Mouse (Mus musculus): Measurements from ENCODE around the gene Vps13d. TPM values are rescaled to one million over a fixed set of nuclear protein-coding genes. Genes with fewer than 3 reads are reported as not detected.

Gene Vps13d
- polyA plus RNA-seq, 1 experiment from 2014 or later: 8.5 TPM

GRCm38 (mm10) chr4:145017745-145018144 is 177.1 kb downstream of the Vps13d start:
- TF ChIP-seq CTCF (IDR thresholded peaks at IDR 0.05; ENCODE audit: low read depth): no peak

DNA sequence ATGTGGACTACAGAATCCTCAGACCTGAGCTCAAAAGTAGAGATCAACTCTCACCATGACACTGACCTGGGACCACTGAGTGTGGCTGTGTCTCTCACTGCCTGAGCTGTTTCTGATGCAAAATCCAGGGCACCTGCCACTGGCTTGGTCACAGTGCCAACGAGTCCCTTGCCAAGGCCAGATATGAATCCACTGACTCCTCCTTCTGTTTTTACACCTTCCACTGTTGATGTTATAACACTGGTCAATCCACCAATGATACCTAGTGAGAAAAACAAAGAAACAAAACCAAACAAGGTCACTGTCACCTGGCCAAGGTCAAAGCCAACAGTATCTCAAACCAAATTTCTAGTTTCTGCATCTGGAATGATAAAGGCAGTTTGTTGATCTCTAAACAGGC is 178.1 kb downstream of the Vps13d start:
- no peak overlapping the region for H3K4me3 ChIP-seq (ENCODE audit: low read depth, low read length)
- no peak overlapping the region for H3K27ac ChIP-seq (ENCODE audit: low read depth)
- H3K4me1 ChIP-seq (ENCODE audit: insufficient read depth): peaks cover 7% of the 10 kb centered on the region; the same call in 1 of the 2 replicates
- no peak overlapping the region for H3K9ac ChIP-seq
- no peaks in the 10 kb centered on the region for H3K9me3 ChIP-seq (ENCODE audit: low read depth, low read length)
- 86% methylated on average over 1 of the region's 1 CpGs for WGBS
- peaks cover 17% of the 10 kb centered on the region for H3K36me3 ChIP-seq (ENCODE audit: insufficient read depth)
- no peaks in the 10 kb centered on the region for H3K27me3 ChIP-seq (ENCODE audit: insufficient read depth, low read length)
- no peak for DNase-seq
- H3K4me2 ChIP-seq: no peak overlapping the region
- no peak for TF ChIP-seq CTCF (IDR thresholded peaks at IDR 0.05; ENCODE audit: low read depth)
- no peak for ATAC-seq (ENCODE audit: insufficient read depth)

More at GRCm38 (mm10) chr4:145017745-145018144, 177.1 kb downstream of the Vps13d start:
- Histone ChIP-seq H3K4me3 (ENCODE audit: low read depth, low read length) (no peak overlapping the region), H3K4me1 (ENCODE audit: insufficient read depth) (peaks cover 7% of the 10 kb centered on the region; the same call in 1 of the 2 replicates), H3K27me3 (ENCODE audit: insufficient read depth, low read length) (no peaks in the 10 kb centered on the region), H3K4me2 (no peak overlapping the region), H3K9me3 (ENCODE audit: low read depth, low read length) (no peaks in the 10 kb centered on the region), H3K9ac (no peak overlapping the region), H3K27ac (ENCODE audit: low read depth) (no peak overlapping the region), H3K36me3 (ENCODE audit: insufficient read depth) (peaks cover 17% of the 10 kb centered on the region)
- WGBS: 45% methylated on average over 2 of the region's 2 CpGs
- DNase-seq (peak; percentile 69), ATAC-seq (ENCODE audit: insufficient read depth) (peak; percentile 59)

DNA sequence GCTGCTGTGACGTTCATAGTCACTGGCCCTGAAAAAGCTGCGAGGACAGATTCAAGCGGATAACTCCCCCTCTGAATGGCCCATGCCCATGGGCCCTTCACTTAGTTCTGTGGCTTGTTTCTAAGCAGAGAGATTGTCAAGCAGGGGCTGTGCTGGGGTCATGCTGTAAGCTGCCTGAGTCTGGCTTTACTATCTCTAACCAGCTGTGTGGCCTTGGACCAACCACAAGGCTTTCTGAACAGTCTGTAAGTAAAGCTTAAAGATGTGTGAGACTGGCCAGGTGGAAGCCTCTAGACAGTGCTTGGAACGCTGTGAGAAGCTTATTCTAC is 180.2 kb downstream of the Vps13d start:
- WGBS: 73% methylated on average over 4 of the region's 4 CpGs
- no peak overlapping the region for H3K9ac ChIP-seq
- TF ChIP-seq CTCF (IDR thresholded peaks at IDR 0.05; ENCODE audit: low read depth): no peak
- 0 out of 2 replicates have a peak overlapping the region, but pooled peaks have one; percentile 26 for H3K27ac ChIP-seq (ENCODE audit: low read depth)
- H3K4me3 ChIP-seq (ENCODE audit: low read depth, low read length): no peak overlapping the region
- H3K27me3 ChIP-seq (ENCODE audit: insufficient read depth, low read length): no peaks in the 10 kb centered on the region
- peaks cover 16% of the 10 kb centered on the region for H3K4me1 ChIP-seq (ENCODE audit: insufficient read depth)
- DNase-seq (no peak), ATAC-seq (ENCODE audit: insufficient read depth) (no peak)
- H3K9me3 ChIP-seq (ENCODE audit: low read depth, low read length): no peaks in the 10 kb centered on the region
- peaks cover 13% of the 10 kb centered on the region for H3K36me3 ChIP-seq (ENCODE audit: insufficient read depth)
- H3K4me2 ChIP-seq: no peak overlapping the region

DNA sequence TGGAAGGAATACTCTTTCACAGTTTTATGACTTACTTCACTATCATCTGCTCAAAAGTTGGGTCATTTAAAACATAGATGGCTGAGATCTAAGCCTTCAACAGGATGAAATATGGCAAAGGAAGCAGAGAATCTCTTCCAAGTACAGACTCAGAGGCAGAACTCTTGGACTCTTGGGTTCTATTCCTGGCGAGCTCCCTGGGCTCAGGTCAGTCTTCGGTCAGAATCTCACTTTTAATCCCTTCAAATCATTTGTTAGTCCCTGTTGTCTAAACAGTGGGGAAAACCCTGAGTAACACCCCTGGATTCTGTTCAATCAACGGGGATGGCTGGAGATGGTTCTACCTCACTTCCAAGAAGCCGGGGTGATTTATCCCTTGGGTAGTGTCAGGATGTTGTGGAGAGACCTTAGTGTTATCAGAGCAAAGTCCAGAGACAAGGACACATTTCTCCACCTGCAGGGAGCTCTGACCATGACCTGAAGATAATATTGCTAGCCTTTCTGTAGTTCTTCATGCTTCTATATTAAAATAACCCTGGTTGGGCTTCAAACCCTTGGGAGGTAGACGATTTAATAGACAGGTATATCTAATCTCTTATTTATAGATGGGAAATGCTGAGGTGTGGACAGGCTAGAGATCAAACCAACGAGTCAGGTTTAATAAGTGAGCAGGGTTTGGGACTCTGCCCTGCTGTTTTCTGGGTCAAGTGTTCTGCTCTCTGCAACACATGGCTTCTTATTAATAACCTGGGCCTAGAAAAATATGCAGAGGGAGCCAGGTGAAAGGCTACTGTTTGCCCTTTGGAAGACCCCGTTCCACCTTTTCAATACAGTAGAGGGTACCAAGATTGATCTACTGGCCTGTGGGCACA is 180.8 kb downstream of the Vps13d start:
- DNase-seq (no peak), ATAC-seq (ENCODE audit: insufficient read depth) (no peak)
- TF ChIP-seq CTCF (IDR thresholded peaks at IDR 0.05; ENCODE audit: low read depth): no peak
- Histone ChIP-seq H3K4me2 (no peak overlapping the region), H3K9ac (no peak overlapping the region), H3K4me3 (ENCODE audit: low read depth, low read length) (no peak overlapping the region), H3K27me3 (ENCODE audit: insufficient read depth, low read length) (no peaks in the 10 kb centered on the region), H3K36me3 (ENCODE audit: insufficient read depth) (peaks cover 8% of the 10 kb centered on the region), H3K9me3 (ENCODE audit: low read depth, low read length) (no peaks in the 10 kb centered on the region), H3K27ac (ENCODE audit: low read depth) (peak overlapping the region; percentile 26; the same call in 1 of the 2 replicates), H3K4me1 (ENCODE audit: insufficient read depth) (peaks cover 20% of the 10 kb centered on the region)
- 51% methylated on average over 7 of the region's 7 CpGs for WGBS

DNA sequence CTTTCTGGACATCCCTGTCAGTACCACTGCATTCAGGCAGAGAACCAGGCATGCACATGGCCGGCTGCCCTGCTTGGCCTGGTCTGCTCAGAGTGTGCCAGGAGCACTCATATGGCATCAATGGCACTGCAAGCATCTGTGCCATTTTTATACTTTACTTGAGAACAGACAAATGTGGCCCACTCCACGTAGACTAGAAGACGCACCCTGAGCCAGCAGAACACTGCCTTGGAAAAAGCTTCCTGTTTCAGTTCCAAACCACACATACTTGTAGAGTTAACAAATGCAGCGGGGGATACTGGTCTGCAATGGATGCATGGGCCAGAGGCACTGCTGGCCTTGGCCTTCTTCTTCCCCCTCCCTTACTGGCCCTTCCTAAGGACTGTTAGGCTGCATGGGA is 181.6 kb downstream of the Vps13d start:
- Histone ChIP-seq H3K9me3 (ENCODE audit: low read depth, low read length) (no peaks in the 10 kb centered on the region), H3K4me3 (ENCODE audit: low read depth, low read length) (no peak overlapping the region), H3K4me1 (ENCODE audit: insufficient read depth) (peaks cover 20% of the 10 kb centered on the region), H3K27ac (ENCODE audit: low read depth) (no peak overlapping the region; the same call in 1 of the 2 replicates), H3K4me2 (no peak overlapping the region), H3K9ac (no peak overlapping the region), H3K36me3 (ENCODE audit: insufficient read depth) (peaks cover 6% of the 10 kb centered on the region), H3K27me3 (ENCODE audit: insufficient read depth, low read length) (no peaks in the 10 kb centered on the region)
- ATAC-seq (ENCODE audit: insufficient read depth): no peak
- WGBS: 72% methylated on average over 4 of the region's 4 CpGs
- DNase-seq: no peak
- TF ChIP-seq CTCF (IDR thresholded peaks at IDR 0.05; ENCODE audit: low read depth): no peak

- DNase-seq (no peak), ATAC-seq (ENCODE audit: insufficient read depth) (no peak)
- H3K27me3 ChIP-seq (ENCODE audit: insufficient read depth, low read length): no peaks in the 10 kb centered on the region
- no peak overlapping the region for H3K4me2 ChIP-seq
- TF ChIP-seq CTCF (IDR thresholded peaks at IDR 0.05; ENCODE audit: low read depth): no peak
- no peak overlapping the region for H3K27ac ChIP-seq (ENCODE audit: low read depth)
- no peaks in the 10 kb centered on the region for H3K9me3 ChIP-seq (ENCODE audit: low read depth, low read length)
- 72% methylated on average over 3 of the region's 3 CpGs for WGBS
- no peak overlapping the region for H3K4me3 ChIP-seq (ENCODE audit: low read depth, low read length)
- no peak overlapping the region for H3K9ac ChIP-seq
- H3K4me1 ChIP-seq (ENCODE audit: insufficient read depth): peaks cover 20% of the 10 kb centered on the region
- H3K36me3 ChIP-seq (ENCODE audit: insufficient read depth): peaks cover under 1% of the 10 kb centered on the region; the same call in 1 of the 2 replicates
These were observed 183.6 kb downstream of the Vps13d start for GRCm38 (mm10) chr4:145011156-145011555.

- WGBS: 31% methylated on average over 7 of the region's 7 CpGs
- Histone ChIP-seq H3K36me3 (ENCODE audit: insufficient read depth) (no peaks in the 10 kb centered on the region), H3K4me3 (ENCODE audit: low read depth, low read length) (no peak overlapping the region), H3K27ac (ENCODE audit: low read depth) (peak overlapping the region; percentile 14; the same call in 1 of the 2 replicates), H3K27me3 (ENCODE audit: insufficient read depth, low read length) (no peaks in the 10 kb centered on the region), H3K9ac (no peak overlapping the region), H3K4me2 (no peak overlapping the region), H3K4me1 (ENCODE audit: insufficient read depth) (peaks cover 20% of the 10 kb centered on the region), H3K9me3 (ENCODE audit: low read depth, low read length) (no peaks in the 10 kb centered on the region)
- no peak for TF ChIP-seq CTCF (IDR thresholded peaks at IDR 0.05; ENCODE audit: low read depth)
- DNase-seq (no peak), ATAC-seq (ENCODE audit: insufficient read depth) (no peak)
These were observed 184.9 kb downstream of the Vps13d start for GRCm38 (mm10) chr4:145009934-145010333.
